Mouse (Mus musculus): ENCODE measurements at regions not wholly inside any gene's neighbourhood (a gene's known extent, or its start where the extent isn't known, plus 50 kb on each side); places are given as distances from the start of the nearest gene placed in this dataset.

GRCm38 (mm10) chr3:10697698-10698452 is 362.4 kb upstream of the Gm38303 start:
- no peaks in the 10 kb centered on the region for H3K36me3 ChIP-seq (ENCODE audit: control insufficient read depth, insufficient read depth, low read length)
- TF ChIP-seq CTCF (IDR thresholded peaks at IDR 0.05; ENCODE audit: extremely low read depth, insufficient read length, insufficient replicate concordance, low read depth, low read length) = no peak
- no peak for TF ChIP-seq POLR2A (IDR thresholded peaks at IDR 0.05; ENCODE audit: low read depth, low read length)
- no peaks in the 10 kb centered on the region for H3K27me3 ChIP-seq (ENCODE audit: control insufficient read depth, insufficient read depth, low read length)
- H3K4me3 ChIP-seq (ENCODE audit: low read depth, low read length) = no peak overlapping the region
- H3K4me1 ChIP-seq (ENCODE audit: control insufficient read depth, insufficient read depth, insufficient read length, low read length) = no peaks in the 10 kb centered on the region
- WGBS = 79% methylated on average over 7 of the region's 7 CpGs
- no peak overlapping the region for H3K27ac ChIP-seq (ENCODE audit: insufficient read depth, low read depth, low read length)

GRCm38 (mm10) chr3:10685501-10685951 is 350.0 kb upstream of the Gm38303 start:
- no peaks in the 10 kb centered on the region for H3K27me3 ChIP-seq (ENCODE audit: control insufficient read depth, insufficient read depth, low read length)
- H3K4me1 ChIP-seq (ENCODE audit: control insufficient read depth, insufficient read depth, insufficient read length, low read length) = no peaks in the 10 kb centered on the region
- H3K4me3 ChIP-seq (ENCODE audit: low read depth, low read length) = no peak overlapping the region
- WGBS = 45% methylated on average over 4 of the region's 4 CpGs
- TF ChIP-seq POLR2A (IDR thresholded peaks at IDR 0.05; ENCODE audit: low read depth, low read length) (no peak), CTCF (IDR thresholded peaks at IDR 0.05; ENCODE audit: extremely low read depth, insufficient read length, insufficient replicate concordance, low read depth, low read length) (no peak)
- H3K36me3 ChIP-seq (ENCODE audit: control insufficient read depth, insufficient read depth, low read length) = no peaks in the 10 kb centered on the region
- no peak overlapping the region for H3K27ac ChIP-seq (ENCODE audit: insufficient read depth, low read depth, low read length)

- Histone ChIP-seq H3K27ac (ENCODE audit: insufficient read depth, low read depth, low read length) (no peak overlapping the region), H3K36me3 (ENCODE audit: control insufficient read depth, insufficient read depth, low read length) (no peaks in the 10 kb centered on the region), H3K4me1 (ENCODE audit: control insufficient read depth, insufficient read depth, insufficient read length, low read length) (no peaks in the 10 kb centered on the region), H3K4me3 (ENCODE audit: low read depth, low read length) (no peak overlapping the region), H3K27me3 (ENCODE audit: control insufficient read depth, insufficient read depth, low read length) (no peaks in the 10 kb centered on the region)
- WGBS = 60% methylated on average over 6 of the region's 6 CpGs
- TF ChIP-seq POLR2A (IDR thresholded peaks at IDR 0.05; ENCODE audit: low read depth, low read length) = no peak
- peak; percentile 40; the same call in 1 of the 2 replicates for TF ChIP-seq CTCF (IDR thresholded peaks at IDR 0.05; ENCODE audit: extremely low read depth, insufficient read length, insufficient replicate concordance, low read depth, low read length)
Measured at GRCm38 (mm10) chr3:10684885-10685500, 349.5 kb upstream of the Gm38303 start.

- TF ChIP-seq POLR2A (IDR thresholded peaks at IDR 0.05; ENCODE audit: low read depth, low read length) (no peak), CTCF (IDR thresholded peaks at IDR 0.05; ENCODE audit: extremely low read depth, insufficient read length, insufficient replicate concordance, low read depth, low read length) (no peak)
- H3K27ac ChIP-seq (ENCODE audit: insufficient read depth, low read depth, low read length) = no peak overlapping the region
- H3K36me3 ChIP-seq (ENCODE audit: control insufficient read depth, insufficient read depth, low read length) = no peaks in the 10 kb centered on the region
- no peak overlapping the region for H3K4me3 ChIP-seq (ENCODE audit: low read depth, low read length)
- no peaks in the 10 kb centered on the region for H3K4me1 ChIP-seq (ENCODE audit: control insufficient read depth, insufficient read depth, insufficient read length, low read length)
- H3K27me3 ChIP-seq (ENCODE audit: control insufficient read depth, insufficient read depth, low read length) = no peaks in the 10 kb centered on the region
Measured at GRCm38 (mm10) chr3:10681938-10682337, 346.5 kb upstream of the Gm38303 start.

- Histone ChIP-seq H3K4me1 (ENCODE audit: control insufficient read depth, insufficient read depth, insufficient read length, low read length) (no peaks in the 10 kb centered on the region), H3K27me3 (ENCODE audit: control insufficient read depth, insufficient read depth, low read length) (no peaks in the 10 kb centered on the region), H3K27ac (ENCODE audit: insufficient read depth, low read depth, low read length) (no peak overlapping the region), H3K4me3 (ENCODE audit: low read depth, low read length) (no peak overlapping the region), H3K36me3 (ENCODE audit: control insufficient read depth, insufficient read depth, low read length) (no peaks in the 10 kb centered on the region)
- WGBS = 41% methylated on average over 3 of the region's 3 CpGs
- TF ChIP-seq CTCF (IDR thresholded peaks at IDR 0.05; ENCODE audit: extremely low read depth, insufficient read length, insufficient replicate concordance, low read depth, low read length) (no peak), POLR2A (IDR thresholded peaks at IDR 0.05; ENCODE audit: low read depth, low read length) (no peak)
Measured at GRCm38 (mm10) chr3:10647975-10648511, 312.6 kb upstream of the Gm38303 start.

Measured in small intestine, adult 2 months (tissue).